Mouse (Mus musculus): ENCODE results near the gene Scaf8.

Gene Scaf8

DNA sequence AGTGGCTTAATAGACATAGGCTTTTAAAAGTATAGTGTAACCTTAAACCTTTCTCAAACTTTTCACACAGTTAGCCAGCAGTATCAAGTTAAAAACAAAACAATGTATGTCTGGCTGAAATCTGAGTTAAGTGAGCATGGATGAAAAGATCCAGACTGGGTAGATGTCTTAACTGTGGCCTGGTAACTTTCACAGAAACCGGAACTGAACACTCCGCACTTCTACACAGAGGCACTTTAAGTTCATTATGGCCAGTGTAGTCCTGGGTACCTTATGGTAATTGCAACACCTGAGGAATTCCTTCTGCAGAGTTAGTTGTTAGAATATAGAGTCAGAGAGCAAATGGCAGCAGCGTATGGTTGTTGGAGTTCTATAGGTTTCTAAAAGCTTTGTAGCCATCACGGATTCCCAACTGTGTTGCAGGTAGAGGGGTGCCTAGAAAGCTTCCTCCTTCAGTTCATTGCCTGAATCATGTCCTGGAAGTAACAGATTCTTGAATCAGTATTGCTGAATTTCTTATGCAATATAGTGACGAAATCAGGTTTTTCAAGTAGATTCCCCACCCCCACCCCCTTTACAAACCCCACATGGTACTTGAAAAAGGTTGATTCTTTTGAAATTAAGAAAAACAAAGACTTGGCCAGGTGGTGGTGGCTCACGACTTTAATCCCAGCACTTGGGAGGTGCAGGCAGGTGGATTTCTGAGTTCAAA is 92.9 kb downstream of the Scaf8 start:
- no peak for DNase-seq (ENCODE audit: low spot score in 2 of 2)

DNA sequence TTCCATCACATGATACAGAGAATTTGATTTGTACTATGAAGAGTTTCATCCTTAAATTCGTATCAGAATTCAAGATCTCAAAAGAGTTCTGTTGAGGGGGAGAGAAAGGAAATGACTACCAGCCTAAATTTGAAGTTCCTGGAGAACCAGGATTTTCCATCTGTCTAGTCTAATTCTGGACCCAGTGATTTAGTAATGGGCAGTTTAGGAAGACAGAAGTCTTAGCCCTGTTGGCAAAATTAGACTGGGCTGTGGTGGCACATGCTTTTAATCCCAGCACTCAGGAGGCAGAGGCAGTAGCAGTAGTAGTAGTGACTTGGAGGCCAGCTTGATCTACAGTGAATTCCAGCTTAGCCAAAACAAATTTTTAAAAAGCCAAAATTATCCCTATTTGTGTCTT is 93.7 kb downstream of the Scaf8 start:
- no peak for DNase-seq (ENCODE audit: low spot score in 2 of 2)

DNA sequence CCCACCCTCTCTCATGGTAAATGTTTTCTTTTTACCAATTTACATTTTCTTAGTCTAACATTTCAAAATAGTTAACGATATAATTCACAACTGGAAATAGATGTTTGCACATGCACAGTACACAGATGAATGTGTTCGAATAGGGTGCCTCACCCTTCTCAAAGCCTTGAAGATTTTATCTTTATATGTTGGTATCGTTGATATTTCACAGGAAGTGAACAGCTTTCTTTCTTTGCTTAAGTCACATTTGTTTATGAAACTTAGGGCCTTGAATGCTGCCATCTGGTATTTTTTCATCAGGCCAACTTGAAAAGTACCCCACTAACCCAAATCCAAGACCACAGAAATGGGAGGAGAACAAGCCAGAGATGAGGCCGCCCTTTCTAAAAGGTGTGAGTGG is 94.8 kb downstream of the Scaf8 start:
- DNase-seq (ENCODE audit: low spot score in 2 of 2): no peak

DNA sequence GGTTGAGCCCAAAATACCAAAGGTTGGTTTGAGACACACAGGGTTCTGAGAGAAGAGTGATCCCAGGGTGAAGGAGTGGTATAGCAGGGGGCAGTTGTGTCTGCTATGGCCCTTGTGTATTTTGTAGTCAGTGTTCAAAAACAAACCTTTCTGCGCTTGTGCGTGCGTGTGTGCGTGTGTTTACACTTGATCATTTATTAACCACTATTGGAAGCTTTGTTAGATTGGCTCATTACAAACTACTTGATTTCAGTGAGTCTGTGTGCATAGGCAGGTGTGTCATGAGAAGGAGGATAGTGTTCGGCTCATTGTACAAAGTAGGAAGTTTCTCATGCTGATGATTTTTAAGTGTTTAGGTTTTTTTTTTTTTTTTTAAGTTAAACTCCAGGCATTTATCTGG is 95.4 kb downstream of the Scaf8 start:
- no peak for DNase-seq (ENCODE audit: low spot score in 2 of 2)

GRCm38 (mm10) chr17:3212105-3212504 is 97.3 kb downstream of the Scaf8 start:
- DNase-seq (ENCODE audit: low spot score in 2 of 2): no peak

- no peak for DNase-seq (ENCODE audit: low spot score in 2 of 2)
These were observed 98.1 kb downstream of the Scaf8 start for GRCm38 (mm10) chr17:3212886-3213285.

- no peak for DNase-seq (ENCODE audit: low spot score in 2 of 2)
These were observed 100.1 kb downstream of the Scaf8 start for GRCm38 (mm10) chr17:3214852-3215251.

DNA sequence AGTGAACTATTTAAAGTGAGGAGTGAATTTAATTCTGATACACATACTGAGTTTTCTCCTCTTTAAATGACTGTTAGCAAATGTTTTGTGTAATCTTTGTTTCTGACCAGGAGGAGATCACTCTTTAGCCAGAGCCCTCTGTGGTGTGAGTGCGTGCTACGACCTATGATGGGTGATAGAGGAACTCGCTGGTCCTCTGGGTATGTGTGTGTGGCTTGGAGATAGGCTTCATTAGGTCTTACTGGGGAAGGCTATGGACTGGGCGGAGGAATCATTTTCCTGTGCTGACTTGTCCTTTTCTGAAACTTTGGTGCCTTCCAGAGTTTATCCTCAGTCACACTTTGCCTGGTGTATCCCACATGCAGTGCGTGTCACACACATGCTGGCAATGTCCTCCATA is 102.3 kb downstream of the Scaf8 start:
- no peak for DNase-seq (ENCODE audit: low spot score in 2 of 2)

- DNase-seq (ENCODE audit: low spot score in 2 of 2): no peak
These were observed 103.6 kb downstream of the Scaf8 start for GRCm38 (mm10) chr17:3218364-3218763.

DNA sequence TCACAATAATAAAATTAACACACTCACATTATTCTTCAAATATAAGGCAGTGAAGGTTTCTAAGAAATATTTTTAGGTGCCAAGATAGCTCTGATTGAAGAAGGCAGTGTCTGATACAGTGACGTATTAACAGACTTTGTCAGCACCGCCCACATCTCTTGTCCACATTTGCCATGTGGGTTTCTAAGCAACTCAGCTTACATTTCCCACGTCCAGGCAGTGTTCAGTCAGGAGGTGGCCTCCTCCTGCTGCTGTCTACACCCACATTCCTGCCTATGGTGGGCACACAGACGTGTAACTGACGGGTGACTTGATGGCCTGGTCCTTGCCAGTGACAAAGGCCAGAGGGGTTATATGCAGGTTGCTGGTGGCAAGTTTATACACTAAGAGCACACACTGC is 104.1 kb downstream of the Scaf8 start:
- no peak for DNase-seq (ENCODE audit: low spot score in 2 of 2)

DNA sequence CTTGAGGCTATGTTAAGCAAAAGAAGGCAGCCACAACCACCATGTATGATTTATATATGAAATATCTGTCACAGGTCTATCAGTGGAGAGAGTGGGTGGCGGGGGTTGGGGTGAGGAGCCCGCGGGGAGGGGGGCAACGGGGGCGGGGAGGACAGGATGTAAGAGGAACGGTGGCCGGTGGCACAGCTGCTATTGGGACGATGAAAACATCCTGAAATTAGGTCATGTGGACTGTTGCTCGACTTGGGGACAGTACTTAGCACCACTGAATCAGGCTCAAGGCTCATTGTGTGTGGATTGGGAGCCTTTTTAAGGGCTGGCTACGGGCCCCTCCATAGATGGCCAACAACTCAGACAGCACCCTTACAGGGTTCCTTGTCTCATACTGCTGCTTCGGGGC is 105.4 kb downstream of the Scaf8 start:
- no peak for DNase-seq (ENCODE audit: low spot score in 2 of 2)

- no peak for DNase-seq (ENCODE audit: low spot score in 2 of 2)
These were observed 108.3 kb downstream of the Scaf8 start for GRCm38 (mm10) chr17:3223071-3223470.

GRCm38 (mm10) chr17:3223721-3224120 is 108.9 kb downstream of the Scaf8 start:
- no peak for DNase-seq (ENCODE audit: low spot score in 2 of 2)

DNA sequence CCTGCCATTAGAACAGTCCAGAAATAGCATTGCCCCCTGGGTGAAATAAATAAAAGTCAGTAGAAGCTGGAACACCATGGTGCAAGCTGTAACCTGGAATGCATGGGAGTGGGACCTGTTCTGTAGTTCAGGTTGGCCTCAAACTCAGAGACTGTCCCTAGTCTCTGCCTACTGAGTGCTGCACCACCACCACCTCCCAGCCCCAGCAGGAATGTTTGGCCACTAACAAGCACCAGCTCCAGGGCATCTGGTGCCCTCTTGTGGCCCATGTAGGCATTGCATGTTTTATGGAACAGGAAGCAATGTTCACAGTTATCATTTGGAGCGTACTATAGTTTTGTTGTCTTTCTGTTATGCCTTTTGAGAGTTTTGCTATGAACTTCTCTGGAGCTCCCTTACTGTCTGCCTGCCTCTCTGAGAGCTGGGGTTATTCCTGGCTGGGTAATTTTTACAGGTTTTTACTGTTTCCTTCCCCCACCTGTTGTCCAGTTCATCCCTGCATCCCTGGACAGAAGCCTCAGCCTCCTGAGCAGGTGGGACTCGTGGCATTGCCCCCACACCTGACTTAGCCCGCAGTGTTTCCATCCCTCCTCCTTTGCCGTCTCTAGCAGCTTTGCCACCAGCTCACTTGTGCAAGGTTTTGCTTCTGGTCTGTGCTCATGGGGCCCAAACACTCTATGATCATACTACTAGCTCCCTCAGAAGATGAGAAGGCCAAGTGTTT is 109.8 kb downstream of the Scaf8 start:
- peak; percentile 91 to 93 for DNase-seq (ENCODE audit: low spot score in 2 of 2)

- peak; percentile 34 to 47 for DNase-seq (ENCODE audit: low spot score in 2 of 2)
These were observed 115.6 kb downstream of the Scaf8 start for GRCm38 (mm10) chr17:3230231-3231000.

DNA sequence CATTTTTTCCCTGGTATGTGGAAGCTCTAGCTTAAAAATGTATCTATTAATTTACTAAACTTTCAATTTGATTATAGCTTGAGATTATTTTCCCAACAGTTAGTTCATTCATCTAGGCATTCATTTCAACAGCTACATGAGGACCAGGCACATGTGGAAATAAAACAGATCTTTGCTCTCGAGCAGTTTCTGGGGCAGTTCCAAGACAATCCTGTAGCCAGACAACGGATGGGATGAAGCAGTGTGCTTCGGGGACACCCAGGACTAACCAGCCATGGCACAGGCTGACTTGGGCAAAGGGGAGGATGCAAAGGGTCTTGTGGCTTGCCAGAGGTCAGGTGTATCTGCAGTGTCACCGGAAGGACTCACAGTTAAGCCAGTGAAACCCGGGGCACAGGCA is 117.9 kb downstream of the Scaf8 start:
- DNase-seq (ENCODE audit: low spot score in 2 of 2): no peak

- DNase-seq (ENCODE audit: low spot score in 2 of 2): no peak
These were observed 128.9 kb downstream of the Scaf8 start for GRCm38 (mm10) chr17:3243672-3244071.

DNA sequence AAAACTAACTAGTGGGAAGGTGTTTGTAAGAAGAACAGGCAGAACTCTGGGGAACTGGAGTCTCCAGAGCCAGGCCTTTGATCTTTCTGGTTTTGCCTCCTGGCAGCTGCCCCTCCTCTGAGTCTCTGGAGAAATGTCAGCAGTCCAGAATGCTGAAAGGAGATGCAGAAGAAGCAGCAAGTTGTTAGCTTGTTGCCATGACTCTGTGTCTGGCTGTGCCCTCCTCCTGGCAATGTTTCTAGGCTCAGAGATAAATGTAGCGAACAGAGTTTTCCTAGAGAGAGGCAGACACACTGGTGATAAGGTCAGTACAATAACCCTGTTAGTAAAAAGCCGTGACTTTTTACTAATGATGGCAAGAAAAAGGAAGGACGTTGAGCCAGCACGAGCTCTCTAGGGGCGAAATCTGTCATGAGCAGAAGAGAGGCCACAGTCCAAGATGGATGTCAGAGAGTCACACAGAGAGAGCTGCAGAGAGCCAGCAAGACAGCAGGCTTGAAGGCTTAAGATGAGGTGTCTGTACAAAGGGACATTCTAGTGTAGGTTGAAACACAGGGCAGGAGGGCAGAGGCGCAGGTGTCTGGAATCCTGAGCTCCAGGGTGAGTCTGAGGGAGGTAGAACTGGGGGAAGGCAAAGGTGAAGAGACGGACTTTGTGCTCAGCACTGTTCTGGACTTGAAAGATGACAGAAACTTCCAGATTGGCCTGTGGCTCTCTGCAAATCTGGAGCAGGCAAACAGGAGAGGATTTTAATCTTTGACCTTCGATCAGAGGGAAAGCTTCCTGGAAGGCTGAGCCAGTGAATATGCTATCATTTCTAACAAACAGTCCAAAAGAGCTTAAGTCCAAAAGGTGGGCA is 130.3 kb downstream of the Scaf8 start:
- no peak for DNase-seq (ENCODE audit: low spot score in 2 of 2)

DNA sequence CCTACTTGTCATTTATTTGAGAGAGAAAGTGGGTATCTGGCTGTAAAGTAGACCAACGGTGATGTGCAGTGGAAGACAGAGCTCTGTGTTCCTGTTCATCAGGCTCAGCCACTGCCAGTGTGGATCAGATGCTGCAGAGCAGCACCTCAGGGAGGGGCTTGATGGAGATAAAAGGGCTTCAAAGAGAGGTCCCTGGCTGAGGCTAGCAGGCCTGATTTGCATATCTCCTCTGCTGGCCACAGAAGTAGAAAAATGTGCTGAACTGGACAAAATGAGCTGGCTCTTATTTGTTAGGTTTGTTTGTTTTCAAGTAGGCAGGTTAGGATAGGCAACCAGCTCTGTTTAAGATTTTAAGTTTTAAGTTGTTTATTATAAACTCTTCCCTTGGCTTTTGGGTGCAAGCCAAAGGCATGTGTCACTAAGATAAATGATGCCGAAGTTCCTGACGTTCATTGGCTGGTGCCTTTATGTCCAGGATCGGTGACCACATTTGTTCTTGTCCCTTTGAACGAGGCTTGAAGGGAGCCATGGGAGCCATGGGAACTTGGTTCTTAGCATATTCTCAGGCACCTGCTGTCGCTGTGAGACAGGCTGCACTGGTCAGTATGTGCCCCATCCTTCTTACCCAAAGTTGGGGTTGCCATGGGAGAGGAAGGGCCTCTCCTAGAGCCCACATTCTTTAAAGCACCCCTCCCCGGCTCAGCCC is 132.0 kb downstream of the Scaf8 start:
- no peak for DNase-seq (ENCODE audit: low spot score in 2 of 2)

All from frontal cortex, postnatal 25 days (tissue).